Comparison of ENCODE assay signal across 8 mouse cellular contexts in the genomic region with DNA sequence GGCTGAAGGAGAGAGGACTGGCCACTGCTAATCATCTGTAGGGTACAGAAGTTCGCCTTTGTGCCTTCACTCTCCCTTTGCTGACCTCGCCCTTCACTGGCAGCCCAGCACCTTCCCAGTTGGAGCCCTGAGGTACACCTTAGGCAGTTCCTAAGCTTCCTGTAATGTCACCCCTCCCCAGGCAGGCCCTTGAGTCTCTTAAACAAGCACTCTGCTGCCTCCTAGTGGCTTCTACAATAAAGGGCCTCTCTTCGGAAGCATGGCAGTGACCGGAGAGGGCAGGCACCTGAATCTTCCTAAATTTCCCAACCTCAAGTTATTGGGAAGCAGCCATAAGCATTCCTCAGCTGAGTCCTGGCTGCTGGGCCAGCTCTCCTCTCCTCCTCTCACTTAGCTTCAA. TPM values are rescaled to one million over a fixed set of nuclear protein-coding genes. Genes with fewer than 3 reads are reported as not detected.
A peak's percentile ranks its signal among the peaks of the same experiment; 100 is the strongest.
DNase-seq lines count a peak whose midpoint lies in the region; ATAC-seq and TF ChIP-seq lines count a peak whose summit lies in the region.

No protein-coding gene starts in this region.

- no peaks in the 10 kb centered on the region for H3K36me3 ChIP-seq in midbrain, embryonic 11.5 days (ENCODE audit: control insufficient read depth, insufficient read depth, low read length)
- no peaks in the 10 kb centered on the region for H3K36me3 ChIP-seq in midbrain, embryonic 15.5 days (replicated peaks)
- H3K36me3 ChIP-seq in forebrain, embryonic 10.5 days (replicated peaks) = no peaks in the 10 kb centered on the region
- no peaks in the 10 kb centered on the region for H3K36me3 ChIP-seq in spleen, adult 2 months (ENCODE audit: control insufficient read depth, insufficient read depth, low read length)

- H3K4me2 ChIP-seq in midbrain, embryonic 11.5 days = no peak overlapping the region
- no peak overlapping the region for H3K4me2 ChIP-seq in midbrain, embryonic 15.5 days

- no peak overlapping the region for H3K4me3 ChIP-seq in midbrain, embryonic 11.5 days (ENCODE audit: low read depth, low read length)
- no peak overlapping the region for H3K4me3 ChIP-seq in midbrain, embryonic 15.5 days
- no peak overlapping the region for H3K4me3 ChIP-seq in forebrain, embryonic 10.5 days
- H3K4me3 ChIP-seq in spleen, adult 2 months (ENCODE audit: extremely low read depth, insufficient read depth, insufficient read length) = no peak overlapping the region

- 20% methylated on average over 4 of the region's 4 CpGs for WGBS in midbrain, embryonic 11.5 days
- WGBS in midbrain, embryonic 15.5 days = 24% methylated on average over 4 of the region's 4 CpGs
- 14% methylated on average over 4 of the region's 4 CpGs for WGBS in forebrain, embryonic 10.5 days
- WGBS in spleen, adult 2 months = 44% methylated on average over 4 of the region's 4 CpGs

- H3K4me1 ChIP-seq in midbrain, embryonic 11.5 days (ENCODE audit: control insufficient read depth, insufficient read depth, low read length) = no peaks in the 10 kb centered on the region
- H3K4me1 ChIP-seq in midbrain, embryonic 15.5 days = no peaks in the 10 kb centered on the region
- H3K4me1 ChIP-seq in forebrain, embryonic 10.5 days = peaks cover 15% of the 10 kb centered on the region
- H3K4me1 ChIP-seq in spleen, adult 2 months (ENCODE audit: control insufficient read depth, insufficient read depth, insufficient read length) = no peaks in the 10 kb centered on the region

- TF ChIP-seq CTCF in spleen, adult 2 months (IDR thresholded peaks at IDR 0.05; ENCODE audit: extremely low read depth, insufficient read depth, insufficient read length, insufficient replicate concordance) = peak; percentile 80; the same call in 1 of the 2 replicates

- peak; percentile 94 for DNase-seq in midbrain, embryonic 11.5 days (ENCODE audit: low spot score, missing footprints)
- DNase-seq in c-Kit-negative CD71-positive TER-119-positive erythroid progenitor cells, embryonic 14.5 days (ENCODE audit: low read depth, low spot score) = peak; percentile 37
- peak; percentile 66 for DNase-seq in forebrain, embryonic 10.5 days (ENCODE audit: extremely low spot score, low spot score)
- DNase-seq in heart, postnatal 36 days = peak; percentile 61 to 72
- DNase-seq in layer of hippocampus, adult 9-11 months = peak; percentile 79
- peak; percentile 86 for DNase-seq in lung, postnatal 25 days (ENCODE audit: low spot score)
- DNase-seq in spleen, adult 2 months (ENCODE audit: low read depth in 1 of 2, low spot score in 2 of 2) = peak; percentile 61 to 62

- no peak for TF ChIP-seq POLR2A in spleen, adult 2 months (IDR thresholded peaks at IDR 0.05; ENCODE audit: low read depth, low read length)

- no peak overlapping the region for H3K27ac ChIP-seq in midbrain, embryonic 11.5 days (ENCODE audit: low read depth, low read length)
- no peak overlapping the region for H3K27ac ChIP-seq in midbrain, embryonic 15.5 days
- H3K27ac ChIP-seq in forebrain, embryonic 10.5 days = no peak overlapping the region
- H3K27ac ChIP-seq in spleen, adult 2 months (ENCODE audit: insufficient read depth, low read length) = no peak overlapping the region

- no peaks in the 10 kb centered on the region for H3K9me3 ChIP-seq in midbrain, embryonic 11.5 days (ENCODE audit: control insufficient read depth, low read length)
- H3K9me3 ChIP-seq in midbrain, embryonic 15.5 days = no peaks in the 10 kb centered on the region
- H3K9me3 ChIP-seq in forebrain, embryonic 10.5 days = no peaks in the 10 kb centered on the region

- no peak for ATAC-seq in midbrain, embryonic 11.5 days (ENCODE audit: low FRiP score)
- no peak for ATAC-seq in midbrain, embryonic 15.5 days (replicated peaks)

- H3K27me3 ChIP-seq in midbrain, embryonic 11.5 days (ENCODE audit: control insufficient read depth, insufficient read depth, low read length) = no peaks in the 10 kb centered on the region
- no peaks in the 10 kb centered on the region for H3K27me3 ChIP-seq in midbrain, embryonic 15.5 days (replicated peaks)
- H3K27me3 ChIP-seq in forebrain, embryonic 10.5 days (ENCODE audit: poor library complexity, severe bottlenecking) = no peaks in the 10 kb centered on the region
- H3K27me3 ChIP-seq in spleen, adult 2 months (ENCODE audit: control insufficient read depth, insufficient read depth, low read length) = no peaks in the 10 kb centered on the region

- no peak overlapping the region for H3K9ac ChIP-seq in midbrain, embryonic 11.5 days (ENCODE audit: low read length)
- no peak overlapping the region for H3K9ac ChIP-seq in midbrain, embryonic 15.5 days

- intact Hi-C loops in heart, postnatal 36 days (cut with DNase I) = loop anchor here (1.0 to 5.0 kb wide), 3 partner anchors 25 to 183 kb away; no protein-coding TSS in a partner anchor

RNA-seq across cellular contexts. Expression of gene Mcrs1, which starts 13.9 kb away (rescaled TPM):
- polyA plus RNA-seq in midbrain, embryonic 11.5 days (2014; fragmentation: Nextera tagmentation; extraction: Ambion mirVana) = 189 and 193 TPM in 2 replicates
- polyA plus RNA-seq in midbrain, embryonic 15.5 days (2015; fragmentation: Nextera tagmentation; extraction: Ambion mirVana) = 213 and 225 TPM in 2 replicates
- 192 and 203 TPM in 2 replicates for polyA plus RNA-seq in forebrain, embryonic 10.5 days (2016; fragmentation: Nextera tagmentation; extraction: Ambion mirVana)
- 10 to 100 TPM; 46.6 to 49.5 TPM for total RNA-seq in heart, postnatal 36 days (2021)
- 48.5 and 63.1 TPM in 2 replicates for polyA plus RNA-seq in spleen, adult 2 months (2012; rRNA removed)

RNA-seq across cellular contexts. Expression of gene Prpf40b, which starts 29.2 kb away (rescaled TPM):
- 41.5 and 41.6 TPM in 2 replicates for polyA plus RNA-seq in midbrain, embryonic 11.5 days (2014; fragmentation: Nextera tagmentation; extraction: Ambion mirVana)
- polyA plus RNA-seq in midbrain, embryonic 15.5 days (2015; fragmentation: Nextera tagmentation; extraction: Ambion mirVana) = 129 and 132 TPM in 2 replicates
- 60.7 and 62.2 TPM in 2 replicates for polyA plus RNA-seq in forebrain, embryonic 10.5 days (2016; fragmentation: Nextera tagmentation; extraction: Ambion mirVana)
- 10 to 100 TPM; 20.4 to 24.3 TPM for total RNA-seq in heart, postnatal 36 days (2021)
- 27.1 and 31.4 TPM in 2 replicates for polyA plus RNA-seq in spleen, adult 2 months (2012; rRNA removed)

RNA-seq across cellular contexts. Expression of gene Fam186b, which starts 30.0 kb away (rescaled TPM):
- 0.19 TPM in 1 of 2 replicates, not detected in the other for polyA plus RNA-seq in midbrain, embryonic 11.5 days (2014; fragmentation: Nextera tagmentation; extraction: Ambion mirVana)
- polyA plus RNA-seq in midbrain, embryonic 15.5 days (2015; fragmentation: Nextera tagmentation; extraction: Ambion mirVana) = 0.62 and 0.75 TPM in 2 replicates
- polyA plus RNA-seq in forebrain, embryonic 10.5 days (2016; fragmentation: Nextera tagmentation; extraction: Ambion mirVana) = 0.11 and 0.17 TPM in 2 replicates
- not detected for total RNA-seq in heart, postnatal 36 days (2021)
- 0.02 and 0.05 TPM in 2 replicates for polyA plus RNA-seq in spleen, adult 2 months (2012; rRNA removed)

RNA-seq across cellular contexts. Expression of gene Kcnh3, which starts 41.0 kb away (rescaled TPM):
- 0.04 and 0.07 TPM in 2 replicates for polyA plus RNA-seq in midbrain, embryonic 11.5 days (2014; fragmentation: Nextera tagmentation; extraction: Ambion mirVana)
- polyA plus RNA-seq in midbrain, embryonic 15.5 days (2015; fragmentation: Nextera tagmentation; extraction: Ambion mirVana) = 0.25 and 0.40 TPM in 2 replicates
- 0.17 TPM in 1 of 2 replicates, not detected in the other for polyA plus RNA-seq in forebrain, embryonic 10.5 days (2016; fragmentation: Nextera tagmentation; extraction: Ambion mirVana)
- total RNA-seq in heart, postnatal 36 days (2021) = under 1 TPM; 0.08 to 0.19 TPM
- 3.5 and 3.7 TPM in 2 replicates for polyA plus RNA-seq in spleen, adult 2 months (2012; rRNA removed)

Comparison
In these comparisons a context has a peak if more than half of its experiments do, and no peak if none do; other contexts are left out.
1. DNase-seq: peak in every context shown above with its lines; median percentile 94 in midbrain, embryonic 11.5 days; 86 in lung, postnatal 25 days; 79 in layer of hippocampus, adult 9-11 months; 66 in heart, postnatal 36 days; 66 in forebrain, embryonic 10.5 days; 62 in spleen, adult 2 months; 37 in c-Kit-negative CD71-positive TER-119-positive erythroid progenitor cells, embryonic 14.5 days.